Mouse (Mus musculus): ENCODE measurements around the gene Tcte2.

DNA sequence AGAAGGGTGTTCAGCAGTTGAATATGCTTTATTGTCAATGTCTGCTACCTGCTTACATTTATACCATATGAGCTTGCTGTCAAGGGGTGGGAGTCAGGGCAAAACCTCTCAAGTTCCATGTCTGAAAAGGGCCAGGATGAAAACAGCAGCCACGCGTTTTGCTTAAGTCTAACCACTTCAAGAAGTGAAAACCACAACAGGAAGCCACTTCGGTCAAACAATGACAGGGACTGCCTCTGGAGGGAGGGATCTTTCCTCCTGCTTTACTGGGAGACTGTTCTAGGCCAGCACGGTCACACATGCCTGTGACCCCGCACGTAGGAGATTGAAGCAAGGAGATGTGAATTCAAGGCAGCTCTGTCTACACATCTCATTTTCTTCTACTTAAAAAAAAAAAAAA is 15.3 kb downstream of the Tcte2 start:
- TF ChIP-seq CTCF (IDR thresholded peaks at IDR 0.05; ENCODE audit: low read depth, low read length), result no peak
- no peak for TF ChIP-seq POLR2A (IDR thresholded peaks at IDR 0.05; ENCODE audit: borderline replicate concordance, low read depth, low read length)
